Mouse (Mus musculus) forebrain, embryonic 14.5 days (tissue): ENCODE data around the gene Fgg. TPM values are rescaled to one million over a fixed set of nuclear protein-coding genes. Genes with fewer than 3 reads are reported as not detected.

ENCODE experiments used
- ATAC-seq: fragments of 200-750 bp; cut with Nextera tagmentation; 2 replicates; pipeline ENCODE4 v1.8.0; 2017; ENCODE audit warnings: mild to moderate bottlenecking, moderate library complexity
- DNase-seq: peaks from one replicate; pipeline ENCODE4 v3.0.0-alpha.2; 2015; ENCODE audit warnings: low spot score
- H3K27ac ChIP-seq: fragments of 300-500 bp; sonication (generic); 2 replicates; pipeline ENCODE4 v1.5.1; 2014; ENCODE audit warnings: low read depth, mild to moderate bottlenecking, control low read depth, low read length, moderate library complexity
- H3K27me3 ChIP-seq: fragments of 300-500 bp; sonication (generic); replicated peaks from 2 replicates; pipeline ENCODE4 v1.6.1; 2014; ENCODE audit warnings: low read length, control low read depth, mixed read lengths; ENCODE audit not compliant: control insufficient read depth, insufficient read depth
- H3K36me3 ChIP-seq: fragments of 300-500 bp; sonication (generic); 2 replicates; pipeline ENCODE4 v1.6.1; 2014; ENCODE audit warnings: low read length, control low read depth; ENCODE audit not compliant: control insufficient read depth, insufficient read depth
- H3K4me1 ChIP-seq: fragments of 300-500 bp; sonication (generic); 2 replicates; pipeline ENCODE4 v1.6.1; 2014; ENCODE audit warnings: antibody characterized with exemption, low read length, control low read depth; ENCODE audit not compliant: control insufficient read depth, insufficient read depth
- H3K4me2 ChIP-seq: fragments of 300-500 bp; sonication (generic); 2 replicates; pipeline ENCODE4 v1.6.1; 2014; ENCODE audit warnings: mild to moderate bottlenecking, control low read depth, low read length
- H3K4me3 ChIP-seq: fragments of 300-500 bp; sonication (generic); 2 replicates; pipeline ENCODE4 v1.5.1; 2014; ENCODE audit warnings: low read depth, low read length, control low read depth
- H3K9ac ChIP-seq: fragments of 300-500 bp; sonication (generic); 2 replicates; pipeline ENCODE4 v1.6.1; 2014; ENCODE audit warnings: mild to moderate bottlenecking, low read length, control low read depth, moderate library complexity
- H3K9me3 ChIP-seq: fragments of 300-500 bp; sonication (generic); replicated peaks from 2 replicates; pipeline ENCODE4 v1.6.1; 2016; ENCODE audit warnings: low read length, control low read depth, mixed read lengths; ENCODE audit not compliant: control insufficient read depth
- WGBS: fragments of 180-500 bp; shearing (Covaris S2); extraction: QIAGEN DNeasy Blood & Tissue Kit; methylation state at CpG from one replicate; pipeline ENCODE4 v1.1.7; 2014; 5-methylcytosine and 5-hydroxymethylcytosine counted together
- polyA plus RNA-seq: library from polyadenylated mRNA; unstranded; fragments of >200 nt; fragmentation: Nextera tagmentation; extraction: Ambion mirVana; gene quantifications from 2 replicates; pipeline ENCODE4 v1.2.1, GENCODE M21; 2014

Gene Fgg
- polyA plus RNA-seq, 1 experiment from 2014 or later, result not detected

- peak; percentile 91 for ATAC-seq
- Histone ChIP-seq H3K27me3 (no peaks in the 10 kb centered on the region; the same call in 1 of the 2 replicates), H3K9ac (no peak overlapping the region)
Measured at GRCm38 (mm10) chr3:82998772-82999463, 8.6 kb upstream of the Fgg start.

GRCm38 (mm10) chr3:82999995-83000394, 7.5 kb upstream of the Fgg start:
- Histone ChIP-seq H3K27ac (no peak overlapping the region), H3K4me3 (no peak overlapping the region), H3K4me1 (peaks cover 6% of the 10 kb centered on the region; the same call in 1 of the 2 replicates), H3K27me3 (no peaks in the 10 kb centered on the region; the same call in 1 of the 2 replicates), H3K4me2 (no peak overlapping the region), H3K9ac (no peak overlapping the region), H3K36me3 (no peaks in the 10 kb centered on the region), H3K9me3 (no peaks in the 10 kb centered on the region)
- no peak for DNase-seq
- ATAC-seq, result no peak
- 87% methylated on average over 9 of the region's 9 CpGs for WGBS

More at GRCm38 (mm10) chr3:82998772-82999463, 8.6 kb upstream of the Fgg start:
- Histone ChIP-seq H3K4me1 (peaks cover 7% of the 10 kb centered on the region; the same call in 1 of the 2 replicates), H3K4me3 (no peak overlapping the region), H3K36me3 (no peaks in the 10 kb centered on the region), H3K9me3 (no peaks in the 10 kb centered on the region), H3K27ac (no peak overlapping the region), H3K4me2 (no peak overlapping the region)
- DNase-seq, result peak; percentile 94
- 29% methylated on average over 8 of the region's 8 CpGs for WGBS

GRCm38 (mm10) chr3:83002191-83002590, 5.3 kb upstream of the Fgg start:
- Histone ChIP-seq H3K9ac (no peak overlapping the region), H3K27ac (no peak overlapping the region), H3K4me2 (no peak overlapping the region), H3K27me3 (no peaks in the 10 kb centered on the region), H3K4me1 (no peaks in the 10 kb centered on the region), H3K4me3 (no peak overlapping the region), H3K9me3 (no peaks in the 10 kb centered on the region), H3K36me3 (no peaks in the 10 kb centered on the region)
- ATAC-seq, result 0 out of 2 replicates have a peak, but pooled peaks have one; percentile 21
- 3% methylated on average over 2 of the region's 2 CpGs for WGBS
- peak; percentile 60 for DNase-seq

GRCm38 (mm10) chr3:83003068-83003467, 4.5 kb upstream of the Fgg start:
- Histone ChIP-seq H3K4me2 (no peak overlapping the region), H3K27me3 (no peaks in the 10 kb centered on the region), H3K4me1 (no peaks in the 10 kb centered on the region), H3K36me3 (no peaks in the 10 kb centered on the region), H3K4me3 (no peak overlapping the region), H3K9me3 (no peaks in the 10 kb centered on the region), H3K9ac (no peak overlapping the region), H3K27ac (no peak overlapping the region)
- WGBS, result 94% methylated on average over 8 of the region's 8 CpGs
- ATAC-seq (no peak), DNase-seq (no peak)

GRCm38 (mm10) chr3:83004801-83005200, 2.7 kb upstream of the Fgg start:
- Histone ChIP-seq H3K4me2 (no peak overlapping the region), H3K27me3 (no peaks in the 10 kb centered on the region), H3K9ac (no peak overlapping the region), H3K9me3 (no peaks in the 10 kb centered on the region), H3K4me3 (no peak overlapping the region), H3K4me1 (no peaks in the 10 kb centered on the region), H3K36me3 (no peaks in the 10 kb centered on the region), H3K27ac (no peak overlapping the region)
- ATAC-seq (no peak), DNase-seq (no peak)
- 94% methylated on average over 7 of the region's 7 CpGs for WGBS

GRCm38 (mm10) chr3:83010291-83010690, 2.8 kb downstream of the Fgg start:
- 82% methylated on average over 11 of the region's 11 CpGs for WGBS
- Histone ChIP-seq H3K4me1 (no peaks in the 10 kb centered on the region), H3K4me2 (no peak overlapping the region), H3K36me3 (no peaks in the 10 kb centered on the region), H3K9me3 (no peaks in the 10 kb centered on the region), H3K27ac (no peak overlapping the region), H3K9ac (no peak overlapping the region), H3K4me3 (no peak overlapping the region), H3K27me3 (no peaks in the 10 kb centered on the region)
- DNase-seq, result no peak
- ATAC-seq, result no peak

- ATAC-seq, result no peak
- no peak overlapping the region for H3K27ac ChIP-seq
- H3K4me1 ChIP-seq, result no peaks in the 10 kb centered on the region
- H3K9me3 ChIP-seq, result no peaks in the 10 kb centered on the region
- 89% methylated on average over 4 of the region's 4 CpGs for WGBS
- no peak overlapping the region for H3K4me3 ChIP-seq
- H3K9ac ChIP-seq, result no peak overlapping the region
- H3K4me2 ChIP-seq, result no peak overlapping the region
- H3K36me3 ChIP-seq, result no peaks in the 10 kb centered on the region
- no peak for DNase-seq
- H3K27me3 ChIP-seq, result no peaks in the 10 kb centered on the region
Measured at GRCm38 (mm10) chr3:83011136-83011535, 3.6 kb downstream of the Fgg start.

GRCm38 (mm10) chr3:83011565-83011964, 4.0 kb downstream of the Fgg start:
- H3K36me3 ChIP-seq, result no peaks in the 10 kb centered on the region
- no peak overlapping the region for H3K9ac ChIP-seq
- no peak overlapping the region for H3K4me3 ChIP-seq
- ATAC-seq (no peak), DNase-seq (no peak)
- H3K4me1 ChIP-seq, result no peaks in the 10 kb centered on the region
- 75% methylated on average over 4 of the region's 4 CpGs for WGBS
- no peak overlapping the region for H3K27ac ChIP-seq
- H3K4me2 ChIP-seq, result no peak overlapping the region
- no peaks in the 10 kb centered on the region for H3K27me3 ChIP-seq
- no peaks in the 10 kb centered on the region for H3K9me3 ChIP-seq

GRCm38 (mm10) chr3:83012636-83013035, 5.1 kb downstream of the Fgg start:
- no peak for ATAC-seq
- no peaks in the 10 kb centered on the region for H3K9me3 ChIP-seq
- no peak overlapping the region for H3K4me2 ChIP-seq
- no peaks in the 10 kb centered on the region for H3K4me1 ChIP-seq
- H3K27ac ChIP-seq, result no peak overlapping the region
- 95% methylated on average over 19 of the region's 19 CpGs for WGBS
- no peaks in the 10 kb centered on the region for H3K27me3 ChIP-seq
- no peak overlapping the region for H3K9ac ChIP-seq
- no peak for DNase-seq
- H3K36me3 ChIP-seq, result no peaks in the 10 kb centered on the region
- no peak overlapping the region for H3K4me3 ChIP-seq
